Mouse (Mus musculus) urinary bladder, adult 18-20 months (tissue): Measurements from ENCODE around the gene Xpo1.
"Not testable (repeated sequence)": the region's sequence is repeated elsewhere in the genome, so short reads cannot be mapped to it uniquely, and the experiment has no call there.

Source experiments
- DNase-seq, 2 experiments: peaks; one replicate each; pipeline ENCODE4 v3.0.0; 2022; ENCODE audit warnings: low spot score in 2 of 2, mixed read lengths in 2 of 2

Xpo1 gene

GRCm38 (mm10) chr11:23255427-23256193 is at the start of gene Xpo1:
Xpo1 (plus strand) TSS chr11:23256041.
- peak; percentile 99 to 100 for DNase-seq

GRCm38 (mm10) chr11:23209717-23210116 is 46.1 kb upstream of the Xpo1 start:
- no peak for DNase-seq

DNA sequence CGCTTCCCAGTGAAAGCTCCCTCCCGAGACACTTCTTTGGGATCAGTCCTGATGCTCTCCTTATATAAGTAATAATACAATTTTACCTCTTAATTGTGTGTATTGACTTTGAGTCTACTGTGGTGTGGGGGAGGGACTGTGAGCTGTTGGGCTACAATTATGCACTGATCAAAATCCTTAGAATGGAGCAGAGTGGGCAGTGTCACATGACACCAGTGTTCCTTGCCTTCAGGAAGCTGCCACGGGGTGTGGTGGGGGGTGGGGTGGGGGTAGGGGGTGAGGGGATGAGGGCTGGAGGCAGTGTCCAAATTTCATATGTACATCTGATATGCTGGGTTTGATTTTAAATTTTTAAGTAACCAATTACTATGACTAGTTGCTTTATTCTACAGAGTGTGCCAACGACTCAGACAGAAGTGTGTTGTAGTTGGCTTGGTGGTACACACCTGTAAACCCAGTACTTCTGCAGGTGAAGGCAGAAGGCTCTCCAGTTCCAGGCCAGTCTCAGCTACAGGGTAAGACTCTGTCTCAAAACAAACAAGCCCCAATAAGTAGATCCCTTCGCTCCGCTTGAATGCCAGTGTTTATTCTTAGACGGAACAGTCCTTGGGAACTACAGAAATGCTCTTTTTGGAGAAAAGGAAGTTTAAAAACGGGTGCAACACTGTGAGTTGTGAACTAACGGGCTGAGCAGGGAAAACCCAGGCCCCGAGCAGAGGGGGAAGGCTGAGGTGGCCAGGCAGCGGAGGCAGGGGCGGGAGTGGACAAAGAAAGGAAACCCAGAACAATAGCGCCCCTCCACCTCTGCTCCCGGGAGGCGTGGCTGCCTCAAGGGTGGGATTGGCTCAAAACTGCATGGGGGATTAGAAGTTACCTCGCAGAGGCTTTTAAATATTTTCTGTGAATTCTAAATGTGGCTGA is 45.0 kb upstream of the Xpo1 start:
- peak in 1 of 2 experiments; percentile 11 for DNase-seq

- DNase-seq, result no peak
Observed at GRCm38 (mm10) chr11:23217430-23217829, 38.4 kb upstream of the Xpo1 start.

- DNase-seq, result no peak
Observed at GRCm38 (mm10) chr11:23236015-23236414, 19.8 kb upstream of the Xpo1 start.

GRCm38 (mm10) chr11:23253931-23254330 is 1.9 kb upstream of the Xpo1 start:
- DNase-seq, result no peak

DNA sequence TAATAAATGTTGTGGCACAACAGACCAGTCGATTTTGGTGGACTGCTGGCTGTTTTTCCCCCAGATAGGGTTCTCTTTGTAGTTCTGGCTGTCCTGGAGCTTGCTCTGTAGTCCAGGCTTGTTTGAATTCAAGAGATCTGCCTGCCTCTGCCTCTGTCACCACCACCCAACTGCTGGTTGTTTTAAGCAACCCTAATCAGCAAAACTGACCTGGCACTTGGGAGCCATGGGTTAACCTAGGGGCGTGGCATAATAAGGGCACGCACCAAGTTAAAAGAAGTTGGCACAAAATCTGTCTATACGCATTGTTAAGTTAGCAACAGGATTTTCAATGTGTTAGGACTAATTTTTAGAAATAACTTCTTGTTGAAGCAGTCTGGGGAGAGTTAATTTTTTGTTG is 1.3 kb upstream of the Xpo1 start:
- no peak for DNase-seq

DNA sequence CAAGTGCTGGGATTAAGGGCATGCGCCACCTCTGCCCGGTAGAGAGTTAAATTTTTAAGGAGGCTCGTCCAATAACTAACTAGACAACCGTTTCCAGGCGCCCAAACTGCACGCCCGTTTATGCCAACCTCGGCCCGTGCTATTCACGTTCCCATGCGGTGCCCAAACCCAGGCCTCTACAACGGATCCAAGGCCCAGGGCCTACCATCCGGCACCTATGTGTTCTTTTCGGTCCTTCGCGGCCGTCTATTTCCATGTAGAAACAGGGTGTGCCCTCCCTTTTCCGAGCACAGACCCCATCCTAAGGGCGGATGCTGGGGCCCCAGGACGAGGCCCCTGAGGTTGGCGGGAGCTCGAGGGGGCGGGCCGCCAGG is 801 bp upstream of the Xpo1 start:
- no peak for DNase-seq

GRCm38 (mm10) chr11:23256194-23256802 is 457 bp downstream of the Xpo1 start:
- no peak for DNase-seq

DNA sequence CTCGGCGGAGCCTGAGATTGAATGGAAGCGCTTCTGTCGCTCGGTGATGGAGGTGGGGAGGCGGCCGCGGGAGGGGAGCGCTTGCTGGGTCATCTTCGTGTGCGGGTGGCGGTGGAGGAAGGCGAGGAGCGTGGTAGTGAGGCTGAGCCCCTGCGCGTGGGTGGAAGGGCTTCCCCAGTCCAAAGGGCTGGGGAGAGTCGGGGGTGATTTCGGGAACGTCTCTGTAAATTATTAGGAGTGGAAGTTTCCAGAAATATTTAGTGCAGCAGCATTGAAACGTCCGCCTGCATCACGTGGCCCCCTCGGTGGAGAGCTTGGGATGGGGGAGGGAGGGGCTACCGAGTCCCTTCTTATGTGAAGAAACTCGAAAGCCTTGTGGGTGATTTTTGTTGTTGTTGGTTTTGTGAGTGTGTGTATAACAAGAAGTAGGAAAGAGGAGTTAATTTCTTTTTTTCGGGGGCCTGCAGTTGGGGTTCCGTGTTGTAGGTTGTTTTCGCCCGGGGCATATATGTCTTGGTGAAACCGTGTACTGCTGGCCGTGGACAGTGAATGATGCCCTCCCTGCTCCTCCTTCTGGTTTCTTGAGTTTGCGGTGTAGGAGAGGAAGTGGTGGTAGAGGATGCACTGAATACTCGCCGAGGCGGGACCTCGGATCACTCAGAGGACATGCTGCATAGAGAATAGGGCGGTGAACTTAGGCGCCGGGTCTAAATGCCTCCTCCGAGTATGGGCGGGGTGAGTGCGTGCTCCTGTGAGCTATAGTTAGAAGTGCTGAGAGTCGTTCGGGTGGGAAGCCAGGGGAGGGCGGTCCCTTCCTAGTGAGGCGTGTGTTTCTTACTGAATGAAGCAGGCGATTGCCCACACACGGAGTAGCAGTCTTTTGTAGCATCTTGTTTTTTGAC is 1.2 kb downstream of the Xpo1 start:
- peak; percentile 47 to 54 for DNase-seq

GRCm38 (mm10) chr11:23259073-23259472 is 3.2 kb downstream of the Xpo1 start:
- DNase-seq, result no peak

GRCm38 (mm10) chr11:23259481-23259880 is 3.6 kb downstream of the Xpo1 start:
- DNase-seq, result no peak

GRCm38 (mm10) chr11:23260186-23260585 is 4.3 kb downstream of the Xpo1 start:
- no peak for DNase-seq

GRCm38 (mm10) chr11:23261490-23261889 is 5.6 kb downstream of the Xpo1 start:
- no peak for DNase-seq

GRCm38 (mm10) chr11:23264949-23265348 is 9.1 kb downstream of the Xpo1 start:
- no peak for DNase-seq

- no peak for DNase-seq
Observed at GRCm38 (mm10) chr11:23271770-23272724, 16.2 kb downstream of the Xpo1 start.

DNA sequence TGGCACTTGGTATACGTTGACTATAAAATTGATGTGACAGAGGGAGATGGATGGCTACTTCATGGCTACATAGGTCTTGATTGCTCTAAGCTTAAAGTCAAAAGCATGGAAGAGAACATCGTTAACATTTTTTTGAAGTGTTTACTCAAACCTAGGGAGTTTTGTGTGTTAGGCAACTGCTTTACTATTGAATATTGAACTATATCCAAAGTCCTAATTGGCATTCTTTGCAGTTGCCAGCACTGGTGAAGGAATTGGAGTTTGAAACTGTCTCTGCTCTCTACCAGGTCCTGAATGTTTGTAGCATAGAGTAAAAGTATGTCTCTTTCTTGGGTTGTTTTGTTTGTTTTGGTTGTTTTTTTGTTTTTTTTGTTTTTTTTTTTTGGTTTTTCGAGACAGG is 19.9 kb downstream of the Xpo1 start:
- DNase-seq, result no peak

- no peak for DNase-seq
Observed at GRCm38 (mm10) chr11:23284469-23284868, 28.6 kb downstream of the Xpo1 start.

- DNase-seq, result not testable (repeated sequence)
Observed at GRCm38 (mm10) chr11:23288866-23289265, 33.0 kb downstream of the Xpo1 start.

GRCm38 (mm10) chr11:23297379-23297778 is 41.5 kb downstream of the Xpo1 start:
- no peak for DNase-seq
